Mouse (Mus musculus): Measurements from ENCODE around the gene Trpm7.

Gene Trpm7

GRCm38 (mm10) chr2:126816644-126817347, 59.2 kb downstream of the Trpm7 start:
- no peak for DNase-seq (ENCODE audit: low spot score in 2 of 2)

DNA sequence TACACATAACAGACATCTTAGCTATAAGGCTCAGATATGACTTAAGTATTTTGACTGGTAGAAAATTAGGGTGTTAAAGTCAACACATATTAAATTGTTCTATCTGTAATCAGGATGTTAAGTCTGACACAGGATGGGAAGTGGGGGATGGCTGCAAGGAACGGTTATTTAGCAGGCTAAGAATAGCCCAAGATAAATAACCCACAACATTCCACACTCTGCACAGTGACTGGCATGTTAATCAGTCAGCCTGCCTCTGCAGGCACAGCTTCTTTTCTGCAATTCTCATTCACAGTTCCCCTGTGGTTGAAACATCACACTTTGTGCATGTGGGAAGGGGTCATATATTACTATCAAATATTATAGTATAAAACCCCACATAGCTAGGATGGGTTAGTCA, 60.2 kb downstream of the Trpm7 start:
- peak; percentile 6 to 17 for DNase-seq (ENCODE audit: low spot score in 2 of 2)

DNA sequence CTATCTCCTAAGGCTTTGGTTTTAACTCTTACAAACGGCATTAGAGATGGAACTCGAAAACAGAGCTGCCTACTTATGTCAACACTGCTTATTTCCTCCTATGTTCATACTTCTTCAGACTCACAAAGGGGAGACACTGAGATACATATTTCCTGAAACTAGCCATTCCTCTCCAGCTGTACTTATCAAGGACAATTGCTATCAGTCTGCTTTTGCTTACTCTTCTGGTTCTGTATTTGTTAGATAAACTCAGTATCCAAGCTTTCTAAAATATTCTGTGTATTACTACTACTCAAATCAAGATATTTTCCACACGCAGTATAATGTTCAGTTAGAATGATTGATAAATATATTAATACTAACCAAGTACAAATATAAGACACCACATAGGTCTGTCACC, 74.0 kb downstream of the Trpm7 start:
- DNase-seq (ENCODE audit: low spot score in 2 of 2): no peak

DNA sequence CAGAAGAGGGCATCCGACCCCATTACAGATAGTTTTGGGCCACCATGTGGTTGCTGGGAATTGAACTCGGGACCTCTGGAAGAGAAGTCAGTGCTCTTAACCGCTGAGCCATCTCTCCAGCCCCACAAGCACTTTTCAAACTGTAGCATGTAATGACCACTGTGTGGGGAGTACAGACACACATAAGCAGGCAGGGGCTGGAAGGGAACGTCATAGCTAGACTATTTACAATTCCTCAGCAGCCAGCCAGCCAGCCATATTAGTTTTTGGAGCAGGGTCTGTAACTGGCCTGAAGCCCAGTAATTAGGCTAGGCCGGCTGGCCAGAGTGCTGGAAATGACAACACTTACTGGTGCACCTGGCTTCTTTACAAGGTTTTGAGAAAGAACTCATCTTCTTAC, 77.6 kb downstream of the Trpm7 start:
- no peak for DNase-seq (ENCODE audit: low spot score in 2 of 2)

DNA sequence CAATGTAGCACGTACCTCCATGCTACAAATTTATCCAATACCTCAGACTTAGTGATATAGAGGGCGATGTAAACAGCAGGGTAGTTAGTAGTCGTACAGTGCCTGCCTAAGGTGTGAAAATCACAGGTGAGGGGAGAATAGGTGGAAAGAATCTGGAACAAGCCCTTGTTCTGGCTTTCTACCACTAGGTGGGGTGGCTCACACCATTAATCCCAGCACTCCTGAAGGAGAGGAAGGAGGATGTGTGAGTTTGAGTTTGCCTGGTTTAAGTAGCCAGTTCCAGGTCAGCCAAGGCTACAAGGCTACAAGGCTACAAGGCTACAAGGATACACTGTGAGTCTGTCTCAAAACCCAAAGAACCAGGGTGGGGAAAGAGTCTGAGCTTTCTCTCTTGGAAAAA, 80.3 kb downstream of the Trpm7 start:
- no peak for DNase-seq (ENCODE audit: low spot score in 2 of 2)

GRCm38 (mm10) chr2:126792611-126793010, 83.4 kb downstream of the Trpm7 start:
- no peak for DNase-seq (ENCODE audit: low spot score in 2 of 2)

- no peak for DNase-seq (ENCODE audit: low spot score in 2 of 2)
Observed at GRCm38 (mm10) chr2:126787721-126788342, 88.2 kb downstream of the Trpm7 start.

DNA sequence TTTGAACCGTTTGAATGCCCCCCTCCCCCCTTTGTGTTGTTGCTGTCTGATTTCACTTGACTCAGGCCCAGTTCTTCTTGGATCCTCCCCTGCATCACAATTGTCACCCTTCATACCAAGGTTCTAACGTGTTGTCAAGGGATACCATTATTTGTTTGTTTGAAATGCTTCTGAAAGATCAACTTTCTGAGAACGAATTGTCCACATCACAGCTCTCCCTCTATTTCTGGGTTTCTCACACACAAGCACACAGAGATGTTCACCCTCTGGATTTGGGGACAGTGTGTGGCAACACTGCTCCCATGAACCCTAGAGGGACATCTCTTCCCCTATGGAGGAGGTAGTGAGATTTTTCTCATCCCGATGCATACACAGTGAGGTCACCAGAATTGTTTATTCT, 92.7 kb downstream of the Trpm7 start, which contains the start of gene Usp50:
Usp50 (minus strand) TSS at position 101 of the 400 bp plus-strand sequence.
- DNase-seq (ENCODE audit: low spot score in 2 of 2): no peak

DNA sequence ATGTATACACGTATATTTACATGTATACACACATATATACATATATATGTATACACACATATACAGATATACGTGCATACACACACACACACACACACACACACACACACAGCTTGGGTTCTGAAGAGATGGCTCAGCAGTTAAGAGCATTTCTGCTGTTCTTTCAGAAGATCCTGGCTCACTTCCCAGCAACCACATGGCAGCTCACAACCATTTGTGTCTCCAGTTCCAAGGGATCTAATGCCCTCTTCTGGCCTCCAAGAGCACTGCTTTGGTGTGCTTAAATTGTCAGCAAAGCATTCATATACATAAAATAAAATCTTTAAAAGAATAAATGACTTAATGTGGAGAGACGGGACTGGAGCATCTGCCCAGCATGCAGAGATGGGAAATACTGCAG, 93.6 kb downstream of the Trpm7 start:
- peak; percentile 23 to 46 for DNase-seq (ENCODE audit: low spot score in 2 of 2)

DNA sequence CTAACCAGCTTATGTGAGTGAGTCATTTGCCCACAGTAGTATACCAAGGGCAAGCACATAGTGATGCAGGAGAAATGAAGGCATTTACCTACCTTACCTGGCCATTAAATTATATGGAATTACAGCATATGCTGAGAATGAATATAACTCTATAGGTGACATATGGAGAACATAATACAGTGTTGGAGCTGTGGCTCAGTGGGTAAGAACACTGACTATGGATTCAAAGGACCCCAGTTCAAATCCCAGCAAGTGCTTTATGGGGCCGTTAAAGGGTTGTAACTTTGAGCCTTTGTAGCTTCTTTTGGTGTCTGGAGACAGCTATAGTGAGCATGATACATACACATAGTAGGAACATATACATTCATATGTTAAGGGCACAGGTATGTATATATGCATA, 94.6 kb downstream of the Trpm7 start:
- DNase-seq (ENCODE audit: low spot score in 2 of 2): no peak

DNA sequence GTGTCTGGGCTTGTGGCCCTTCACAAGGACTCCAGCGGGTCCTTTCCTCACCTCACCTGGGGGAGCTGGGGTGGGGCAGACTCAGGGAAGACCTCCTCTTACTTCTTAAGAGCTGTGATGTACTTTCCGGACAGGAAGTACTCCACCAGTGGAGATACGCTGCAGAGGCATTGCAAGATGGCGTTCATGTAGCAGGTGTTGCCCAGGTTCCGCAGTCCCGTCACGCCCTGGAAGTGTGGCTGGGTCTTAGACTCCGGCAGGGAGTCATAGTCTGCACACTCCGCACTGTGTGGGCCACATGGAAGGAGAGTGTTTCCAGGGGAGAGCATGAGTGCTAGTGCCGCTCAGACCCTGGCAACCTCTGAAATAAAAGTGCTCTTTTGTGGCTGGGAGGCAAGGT, 95.7 kb downstream of the Trpm7 start:
- no peak for DNase-seq (ENCODE audit: low spot score in 2 of 2)

DNA sequence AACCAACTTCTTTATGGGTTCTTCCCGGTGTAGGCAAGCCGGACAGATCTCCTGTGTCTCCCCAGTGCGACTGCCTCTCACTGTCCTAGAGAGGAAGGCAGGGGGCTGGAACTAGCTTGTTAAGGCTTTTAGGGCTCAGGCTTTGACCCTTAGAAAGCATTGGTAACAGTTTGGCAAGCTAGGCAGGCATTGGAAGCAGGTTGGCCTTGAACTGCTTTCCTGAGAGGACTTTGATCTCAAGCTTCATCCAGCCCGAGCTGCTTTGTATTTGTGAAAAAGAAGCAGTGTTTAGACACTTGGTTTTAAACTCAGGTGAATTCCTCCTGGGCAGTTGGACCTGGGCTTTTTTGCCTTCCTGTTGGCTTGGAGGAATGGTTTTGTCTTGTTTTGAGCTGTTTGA, 97.2 kb downstream of the Trpm7 start:
- DNase-seq (ENCODE audit: low spot score in 2 of 2): no peak

- peak in 1 of 2 experiments; percentile 3 for DNase-seq (ENCODE audit: low spot score in 2 of 2)
Observed at GRCm38 (mm10) chr2:126776416-126776815, 99.6 kb downstream of the Trpm7 start.

- no peak for DNase-seq (ENCODE audit: low spot score in 2 of 2)
Observed at GRCm38 (mm10) chr2:126775951-126776350, 100.1 kb downstream of the Trpm7 start.

GRCm38 (mm10) chr2:126772217-126772616, 103.8 kb downstream of the Trpm7 start:
- DNase-seq (ENCODE audit: low spot score in 2 of 2): no peak

- peak in 1 of 2 experiments; percentile 21 for DNase-seq (ENCODE audit: low spot score in 2 of 2)
Observed at GRCm38 (mm10) chr2:126769431-126770181, 106.4 kb downstream of the Trpm7 start.

- no peak for DNase-seq (ENCODE audit: low spot score in 2 of 2)
Observed at GRCm38 (mm10) chr2:126768194-126768593, 107.8 kb downstream of the Trpm7 start.

- DNase-seq (ENCODE audit: low spot score in 2 of 2): no peak
Observed at GRCm38 (mm10) chr2:126767599-126767998, 108.4 kb downstream of the Trpm7 start.

DNA sequence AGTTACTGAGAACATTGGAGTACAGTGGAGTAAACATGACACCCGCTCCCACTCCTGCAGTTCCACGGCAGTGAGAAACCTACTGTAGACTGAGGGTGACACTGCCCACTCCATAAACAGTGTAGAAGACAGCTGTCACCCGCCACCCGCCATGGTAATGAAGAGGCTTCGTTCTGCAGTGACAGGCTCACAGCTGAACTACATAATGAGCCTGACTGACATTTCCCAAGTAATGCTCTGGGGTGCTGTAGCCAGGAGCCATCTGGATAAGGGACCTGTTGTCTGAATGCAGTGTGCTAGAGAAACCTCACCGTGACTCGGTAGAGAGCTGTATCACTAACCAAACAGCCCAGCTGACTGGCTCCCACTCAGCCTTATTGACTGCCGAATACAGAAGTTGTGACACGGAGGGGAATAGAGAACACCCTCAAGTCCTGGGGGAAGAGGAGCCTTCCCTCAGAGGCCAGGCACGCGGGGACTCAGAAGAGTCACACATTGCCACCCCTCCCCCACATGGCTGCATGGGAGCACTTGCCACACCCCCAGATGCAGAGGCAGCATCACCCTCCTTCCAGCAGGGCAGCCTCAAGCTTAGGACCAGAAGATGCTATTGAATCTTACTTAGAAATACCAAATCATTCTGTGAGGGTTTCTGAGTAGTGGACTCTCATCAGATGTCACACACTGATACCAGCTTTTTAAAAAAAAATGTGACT, 110.0 kb downstream of the Trpm7 start:
- no peak for DNase-seq (ENCODE audit: low spot score in 2 of 2)

- DNase-seq (ENCODE audit: low spot score in 2 of 2): no peak
Observed at GRCm38 (mm10) chr2:126759351-126759750, 116.7 kb downstream of the Trpm7 start.

- DNase-seq (ENCODE audit: low spot score in 2 of 2): no peak
Observed at GRCm38 (mm10) chr2:126755664-126756063, 120.4 kb downstream of the Trpm7 start.

- no peak for DNase-seq (ENCODE audit: low spot score in 2 of 2)
Observed at GRCm38 (mm10) chr2:126743389-126743788, 132.6 kb downstream of the Trpm7 start.
